Mouse (Mus musculus) cerebellum, adult 2 months (tissue): ENCODE results near the gene Rbm28.

Experiments used
- CTCF ChIP-seq: fragments of 200-500 bp; IDR thresholded peaks from 2 replicates; pipeline ENCODE4 v1.5.1; 2011; ENCODE audit warnings: low read depth, mild to moderate bottlenecking, control low read depth, low read length, moderate library complexity, borderline replicate concordance; ENCODE audit not compliant: insufficient read depth
- POLR2A ChIP-seq: fragments of 200-500 bp; IDR thresholded peaks from 2 replicates; pipeline ENCODE4 v1.6.1; 2011; ENCODE audit warnings: low read length, control low read depth, borderline replicate concordance; ENCODE audit not compliant: insufficient read depth

DNA sequence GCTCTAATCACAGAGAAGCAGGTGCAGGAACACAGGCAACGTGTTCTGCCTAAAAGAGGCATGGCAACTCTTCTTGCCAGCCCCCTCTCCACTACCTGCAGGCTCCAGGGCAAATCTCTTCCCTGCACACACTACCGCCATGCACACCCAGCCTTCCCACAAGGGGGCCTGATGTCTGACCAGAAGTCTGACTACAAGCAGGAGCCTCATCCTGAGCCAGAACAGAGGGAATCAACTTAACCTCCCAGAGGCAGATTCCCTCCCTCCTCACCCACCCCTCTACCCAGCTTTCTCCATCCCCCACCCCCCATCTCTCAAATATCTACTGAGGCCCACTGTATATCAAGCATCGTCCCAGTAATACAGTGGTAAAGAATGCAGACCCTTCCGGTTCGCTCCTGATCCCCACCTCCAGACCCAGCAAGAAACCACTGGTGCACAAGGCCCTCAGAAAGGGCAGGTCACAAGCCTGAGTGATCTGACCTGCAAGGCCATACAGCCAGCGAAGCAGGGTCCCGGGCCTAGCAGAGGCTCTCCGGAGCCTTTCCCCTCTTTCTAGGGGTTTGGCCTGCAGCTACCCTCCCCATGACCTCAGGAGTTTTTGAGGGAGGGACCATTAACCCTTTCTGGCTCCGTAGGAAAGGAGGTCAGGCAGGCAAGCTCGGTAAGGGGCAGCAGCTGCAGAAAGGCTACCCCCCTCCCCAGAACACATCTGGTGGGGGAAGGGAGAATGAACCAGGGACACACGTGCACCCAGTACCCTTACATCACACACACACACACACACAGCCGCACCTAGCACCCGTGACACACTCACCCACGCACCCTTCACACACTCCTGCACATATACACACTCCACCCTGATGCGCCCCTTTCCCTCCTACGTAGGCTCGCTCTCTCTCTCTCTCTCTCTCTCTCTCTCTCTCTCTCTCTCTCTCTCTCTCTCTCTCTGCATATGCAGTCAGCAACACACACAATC lies 13.4 kb upstream of the Rbm28 start:
- TF ChIP-seq POLR2A (no peak), CTCF (no peak)
